Mouse (Mus musculus) heart, embryonic 11.5 days (tissue): Measurements from ENCODE around the gene Pla2g4a. TPM values are rescaled to one million over a fixed set of nuclear protein-coding genes. Genes with fewer than 3 reads are reported as not detected.

ENCODE experiments used
- ATAC-seq: fragments of 200-750 bp; cut with Nextera tagmentation; replicated peaks from 2 replicates; pipeline ENCODE4 v1.8.0; 2017; ENCODE audit warnings: moderate library complexity; ENCODE audit not compliant: insufficient number of reproducible peaks, low FRiP score, low TSS enrichment
- H3K27ac ChIP-seq: fragments of 300-500 bp; sonication (generic); 2 replicates; pipeline ENCODE4 v1.5.1; 2014; ENCODE audit warnings: mild to moderate bottlenecking, low read depth, low read length
- H3K27me3 ChIP-seq: fragments of 300-500 bp; sonication (generic); 2 replicates; pipeline ENCODE4 v1.6.1; 2014; ENCODE audit warnings: mild to moderate bottlenecking, low read length, mixed read lengths; ENCODE audit not compliant: control insufficient read depth, insufficient read depth
- H3K36me3 ChIP-seq: fragments of 300-500 bp; sonication (generic); 2 replicates; pipeline ENCODE4 v1.6.1; 2014; ENCODE audit warnings: mild to moderate bottlenecking, low read length, moderate library complexity, mixed read lengths; ENCODE audit not compliant: control insufficient read depth, insufficient read depth
- H3K4me1 ChIP-seq: fragments of 300-500 bp; sonication (generic); 2 replicates; pipeline ENCODE4 v1.6.1; 2014; ENCODE audit warnings: low read length; ENCODE audit not compliant: control insufficient read depth, insufficient read depth
- H3K4me2 ChIP-seq: fragments of 300-500 bp; sonication (generic); 2 replicates; pipeline ENCODE4 v1.6.1; 2014; ENCODE audit warnings: mild to moderate bottlenecking, moderate library complexity
- H3K4me3 ChIP-seq: fragments of 300-500 bp; sonication (generic); 2 replicates; pipeline ENCODE4 v1.5.1; 2014; ENCODE audit warnings: low read depth, low read length
- H3K9ac ChIP-seq: fragments of 300-500 bp; sonication (generic); 2 replicates; pipeline ENCODE4 v1.6.1; 2014; ENCODE audit warnings: mild to moderate bottlenecking, low read depth, low read length, moderate library complexity
- H3K9me3 ChIP-seq: fragments of 300-500 bp; sonication (generic); replicated peaks from 2 replicates; pipeline ENCODE4 v1.6.1; 2016; ENCODE audit warnings: low read length; ENCODE audit not compliant: control insufficient read depth
- WGBS: fragments of 180-500 bp; shearing (Covaris S2); extraction: QIAGEN DNeasy Blood & Tissue Kit; methylation state at CpG from one replicate; pipeline ENCODE4 v1.1.7; 2014; ENCODE audit not compliant: insufficient replicate concordance; 5-methylcytosine and 5-hydroxymethylcytosine counted together
- polyA plus RNA-seq: library from polyadenylated mRNA; unstranded; fragments of >200 nt; fragmentation: Nextera tagmentation; extraction: Ambion mirVana; gene quantifications from 2 replicates; pipeline ENCODE4 v1.2.1, GENCODE M21; 2014

Gene Pla2g4a
- polyA plus RNA-seq, 1 experiment from 2014 or later = 8.3 TPM

- WGBS = 19% methylated on average over 2 of the region's 2 CpGs
- Histone ChIP-seq H3K27me3 (no peaks in the 10 kb centered on the region), H3K36me3 (no peaks in the 10 kb centered on the region), H3K9ac (no peak overlapping the region), H3K4me1 (no peaks in the 10 kb centered on the region), H3K4me3 (no peak overlapping the region), H3K4me2 (no peak overlapping the region), H3K27ac (no peak overlapping the region), H3K9me3 (0 out of 2 replicates have a peak, but pooled peaks cover 2% of the 10 kb centered on the region)
- no peak for ATAC-seq
Measured at GRCm38 (mm10) chr1:149832952-149833351, 128.1 kb downstream of the Pla2g4a start.

- Histone ChIP-seq H3K4me1 (no peaks in the 10 kb centered on the region), H3K27ac (no peak overlapping the region), H3K4me3 (no peak overlapping the region), H3K27me3 (no peaks in the 10 kb centered on the region), H3K9ac (no peak overlapping the region), H3K9me3 (no peaks in the 10 kb centered on the region), H3K4me2 (no peak overlapping the region), H3K36me3 (no peaks in the 10 kb centered on the region)
- 84% methylated on average over 1 of the region's 1 CpGs for WGBS
- ATAC-seq = no peak
Measured at GRCm38 (mm10) chr1:149832514-149832913, 128.6 kb downstream of the Pla2g4a start.

- no peak overlapping the region for H3K4me2 ChIP-seq
- no peaks in the 10 kb centered on the region for H3K4me1 ChIP-seq
- WGBS = 85% methylated on average over 1 of the region's 1 CpGs
- no peak for ATAC-seq
- H3K27me3 ChIP-seq = no peaks in the 10 kb centered on the region
- H3K36me3 ChIP-seq = no peaks in the 10 kb centered on the region
- no peaks in the 10 kb centered on the region for H3K9me3 ChIP-seq
- no peak overlapping the region for H3K9ac ChIP-seq
- H3K4me3 ChIP-seq = no peak overlapping the region
- no peak overlapping the region for H3K27ac ChIP-seq
Measured at GRCm38 (mm10) chr1:149831100-149831499, 130.0 kb downstream of the Pla2g4a start.

- no peak for ATAC-seq
- Histone ChIP-seq H3K4me1 (no peaks in the 10 kb centered on the region), H3K9ac (no peak overlapping the region), H3K4me3 (no peak overlapping the region), H3K27me3 (no peaks in the 10 kb centered on the region), H3K36me3 (no peaks in the 10 kb centered on the region), H3K4me2 (no peak overlapping the region), H3K9me3 (no peaks in the 10 kb centered on the region), H3K27ac (no peak overlapping the region)
- WGBS = 62% methylated on average over 4 of the region's 4 CpGs
Measured at GRCm38 (mm10) chr1:149813616-149814345, 147.3 kb downstream of the Pla2g4a start.

GRCm38 (mm10) chr1:149809527-149809926 is 151.6 kb downstream of the Pla2g4a start:
- Histone ChIP-seq H3K9ac (no peak overlapping the region), H3K36me3 (no peaks in the 10 kb centered on the region), H3K9me3 (no peaks in the 10 kb centered on the region), H3K4me1 (no peaks in the 10 kb centered on the region), H3K4me2 (no peak overlapping the region), H3K27me3 (no peaks in the 10 kb centered on the region), H3K4me3 (no peak overlapping the region), H3K27ac (no peak overlapping the region)
- no peak for ATAC-seq
- 77% methylated on average over 1 of the region's 1 CpGs for WGBS

Other genes starting within 250 kb of the Pla2g4a start
- 0.07 and 0.52 TPM in 2 replicates for gene Ptgs2, start 138.7 kb upstream of the Pla2g4a start, polyA plus RNA-seq